Mouse (Mus musculus): Measurements from ENCODE around the gene Asf1b.

DNA sequence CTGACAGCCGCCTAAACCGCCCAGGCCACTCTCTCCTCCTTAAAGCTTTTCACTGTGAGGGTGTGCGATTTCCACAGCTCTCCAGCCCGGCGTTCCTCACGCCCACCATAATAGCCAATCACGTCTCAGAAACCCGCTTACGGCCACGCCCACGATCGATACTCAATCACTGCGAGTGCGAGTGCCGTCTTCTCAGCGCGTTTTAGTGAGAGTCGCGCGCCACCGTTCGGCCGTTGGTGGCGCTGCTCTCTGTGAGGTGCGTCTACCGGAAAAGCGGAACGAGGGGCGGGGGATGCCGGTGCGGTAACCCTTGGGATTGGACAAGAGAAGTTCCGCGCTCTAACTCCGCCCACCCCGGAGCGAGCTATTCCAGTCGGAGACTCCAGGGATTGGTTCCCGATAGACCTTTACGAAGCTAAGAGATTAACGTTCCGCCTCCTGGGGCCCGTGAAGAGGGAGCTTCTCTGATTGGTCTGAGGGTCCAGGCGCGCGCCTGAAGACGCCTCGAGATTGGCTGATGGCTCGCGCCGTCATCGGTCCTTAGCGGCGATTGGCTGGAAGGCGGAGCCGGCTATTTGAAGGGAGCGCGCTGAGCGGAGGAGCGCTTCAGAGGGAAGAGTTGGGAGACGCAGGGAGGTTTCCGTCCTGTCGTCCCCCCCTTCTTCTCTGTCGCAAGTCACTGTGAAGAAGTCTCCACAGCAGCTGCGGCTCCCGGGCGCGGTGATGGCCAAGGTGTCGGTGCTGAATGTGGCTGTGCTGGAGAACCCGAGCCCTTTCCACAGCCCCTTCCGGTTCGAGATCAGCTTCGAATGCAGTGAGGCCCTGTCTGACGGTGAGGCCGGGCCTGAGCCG, at the start of gene Asf1b, which contains the start of gene Gm10644:
- TF ChIP-seq USF2 (conservative IDR thresholded peaks at IDR 0.05; ENCODE audit: low read depth, low read length) (no peak), POLR2A (IDR thresholded peaks at IDR 0.05; ENCODE audit: low read depth, low read length) (peak; percentile 82)
